Mouse (Mus musculus): Measurements from ENCODE around the gene Phactr2. TPM values are rescaled to one million over a fixed set of nuclear protein-coding genes. Genes with fewer than 3 reads are reported as not detected.

Gene Phactr2
- total and polyA plus RNA-seq, 3 experiments, result not detected

DNA sequence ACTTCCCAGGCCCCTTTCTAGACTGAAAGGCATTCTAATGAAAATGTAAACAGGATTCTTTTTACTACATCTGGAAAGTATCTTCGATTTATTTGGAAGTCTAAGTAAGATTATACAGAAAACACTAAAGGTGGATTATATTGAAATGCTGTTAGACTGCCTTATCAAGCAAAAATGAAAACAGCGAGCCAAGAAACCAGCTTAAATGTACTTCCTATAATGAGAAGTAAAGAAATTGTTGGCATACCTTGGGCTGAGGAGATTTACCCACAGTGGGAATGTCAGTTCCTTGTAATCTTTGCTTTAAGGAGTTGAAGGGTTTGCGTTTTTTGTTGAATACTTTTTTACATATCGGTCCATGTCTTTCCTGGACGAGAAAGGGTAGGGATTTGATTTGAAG is 305.8 kb downstream of the Phactr2 start:
- H3K27me3 ChIP-seq (ENCODE audit: control insufficient read depth in 1 of 2, insufficient read depth in 2 of 2, low read length in 2 of 2), result no peaks in the 10 kb centered on the region
- peak overlapping the region in 1 of 2 experiments; percentile 62; a peak in 2 of 4 replicates for H3K4me3 ChIP-seq (ENCODE audit: control insufficient read depth in 1 of 2, insufficient read depth in 1 of 2, low read depth in 2 of 2, low read length in 2 of 2)
- no peak overlapping the region for H3K27ac ChIP-seq (ENCODE audit: control insufficient read depth, low read depth, low read length)
- no peak for DNase-seq (ENCODE audit: low read depth, low spot score)
- peaks cover 2 to 3% of the 10 kb centered on the region in 2 experiments; a peak in 3 of 4 replicates for H3K4me1 ChIP-seq (ENCODE audit: control insufficient read depth in 1 of 2, insufficient read depth in 2 of 2, low read length in 2 of 2)
- H3K9me3 ChIP-seq (replicated peaks; ENCODE audit: insufficient read depth, low read length), result no peaks in the 10 kb centered on the region
- H3K36me3 ChIP-seq (ENCODE audit: control insufficient read depth in 1 of 2, insufficient read depth in 2 of 2, low read length in 2 of 2), result peaks cover 0 to 3% of the 10 kb centered on the region in 2 experiments; a peak in 1 of 4 replicates
- 0 out of 4 replicates have a peak, but pooled peaks of 1 of the 2 experiments have one; percentile 29 for TF ChIP-seq EP300 (IDR thresholded peaks at IDR 0.05; ENCODE audit: low read depth in 1 of 2, low read length in 2 of 2)
- no peak for TF ChIP-seq GABPA (IDR thresholded peaks at IDR 0.05; ENCODE audit: low read depth, low read length)
- TF ChIP-seq GATA1 (IDR thresholded peaks at IDR 0.05; ENCODE audit: low read depth, low read length), result peak; percentile 55
- no peak for TF ChIP-seq POLR2AphosphoS2 (IDR thresholded peaks at IDR 0.05; ENCODE audit: low read length)
- no peak for TF ChIP-seq CHD1 (IDR thresholded peaks at IDR 0.05; ENCODE audit: low read depth, low read length)
- no peak for TF ChIP-seq MAX (IDR thresholded peaks at IDR 0.05; ENCODE audit: low read length)
- no peak for TF ChIP-seq RCOR1 (IDR thresholded peaks at IDR 0.05; ENCODE audit: low read depth, low read length)
- no peak for TF ChIP-seq SIN3A (IDR thresholded peaks at IDR 0.05; ENCODE audit: low read length)
- no peaks in the 10 kb centered on the region for H3K79me2 ChIP-seq (ENCODE audit: control insufficient read depth, insufficient read depth, low read length, poor library complexity)
- H3K9ac ChIP-seq (ENCODE audit: control insufficient read depth, low read depth, low read length, poor library complexity, severe bottlenecking), result no peak overlapping the region; the same call in 1 of the 2 replicates

DNA sequence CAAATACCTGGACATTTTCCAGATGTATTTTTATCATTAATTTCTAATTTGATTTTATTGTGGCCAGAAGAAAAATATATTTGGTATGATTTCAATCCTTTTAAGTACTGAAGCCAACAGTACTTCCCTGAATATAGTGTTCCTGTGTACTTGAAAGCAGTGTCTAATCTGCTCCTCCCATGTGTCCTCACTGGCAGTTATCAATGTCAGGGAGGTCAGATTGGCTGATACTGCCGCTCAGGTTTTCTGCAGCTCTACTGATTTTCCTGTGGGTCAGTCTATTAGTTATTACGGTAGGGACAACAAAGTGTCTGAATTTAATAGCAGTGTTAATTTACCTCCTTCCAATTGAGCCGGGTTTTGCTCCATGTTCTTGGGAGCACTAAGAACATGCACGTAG is 312.2 kb downstream of the Phactr2 start:
- H3K27me3 ChIP-seq (ENCODE audit: control insufficient read depth in 1 of 2, insufficient read depth in 2 of 2, low read length in 2 of 2), result no peaks in the 10 kb centered on the region; a peak in 1 of 4 replicates
- no peaks in the 10 kb centered on the region for H3K36me3 ChIP-seq (ENCODE audit: control insufficient read depth in 1 of 2, insufficient read depth in 2 of 2, low read length in 2 of 2)
- H3K4me3 ChIP-seq (ENCODE audit: control insufficient read depth in 1 of 2, insufficient read depth in 1 of 2, low read depth in 2 of 2, low read length in 2 of 2), result no peak overlapping the region
- no peak overlapping the region for H3K9ac ChIP-seq (ENCODE audit: control insufficient read depth, low read depth, low read length, poor library complexity, severe bottlenecking)
- H3K27ac ChIP-seq (ENCODE audit: control insufficient read depth, low read depth, low read length), result no peak overlapping the region
- no peaks in the 10 kb centered on the region for H3K9me3 ChIP-seq (replicated peaks; ENCODE audit: insufficient read depth, low read length)
- TF ChIP-seq ZC3H11A (IDR thresholded peaks at IDR 0.05; ENCODE audit: low read depth, low read length) (no peak), MYB (IDR thresholded peaks at IDR 0.05; ENCODE audit: low read depth, low read length) (no peak), RCOR1 (IDR thresholded peaks at IDR 0.05; ENCODE audit: low read depth, low read length) (peak; percentile 42; the same call in 1 of the 2 replicates)
- no peak for DNase-seq (ENCODE audit: low read depth, low spot score)
- H3K4me1 ChIP-seq (ENCODE audit: control insufficient read depth in 1 of 2, insufficient read depth in 2 of 2, low read length in 2 of 2), result no peaks in the 10 kb centered on the region
- no peaks in the 10 kb centered on the region for H3K79me2 ChIP-seq (ENCODE audit: control insufficient read depth, insufficient read depth, low read length, poor library complexity)

DNA sequence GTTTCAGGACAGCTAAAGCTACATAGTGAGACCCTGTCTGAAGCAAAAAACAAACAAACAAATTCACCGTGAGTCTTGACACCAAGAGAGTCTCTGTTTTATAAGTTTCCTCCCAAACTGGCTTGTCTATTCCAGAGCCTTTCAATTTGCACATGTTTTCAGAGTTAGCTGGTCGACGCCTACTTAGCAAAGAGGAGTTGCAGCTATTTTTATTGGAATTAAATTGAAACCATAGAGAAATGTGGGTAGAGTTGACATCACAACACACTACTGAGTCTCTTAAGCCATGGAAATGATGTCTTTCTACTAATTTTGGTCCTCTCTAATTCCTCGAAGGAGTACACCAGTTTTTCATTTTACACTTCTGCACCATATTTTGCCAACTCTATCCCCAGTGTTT is 313.3 kb downstream of the Phactr2 start:
- no peak overlapping the region for H3K9ac ChIP-seq (ENCODE audit: control insufficient read depth, low read depth, low read length, poor library complexity, severe bottlenecking)
- no peaks in the 10 kb centered on the region; a peak in 1 of 4 replicates for H3K27me3 ChIP-seq (ENCODE audit: control insufficient read depth in 1 of 2, insufficient read depth in 2 of 2, low read length in 2 of 2)
- H3K9me3 ChIP-seq (replicated peaks; ENCODE audit: insufficient read depth, low read length), result no peaks in the 10 kb centered on the region
- DNase-seq (ENCODE audit: low read depth, low spot score), result no peak
- H3K4me3 ChIP-seq (ENCODE audit: control insufficient read depth in 1 of 2, insufficient read depth in 1 of 2, low read depth in 2 of 2, low read length in 2 of 2), result no peak overlapping the region
- H3K79me2 ChIP-seq (ENCODE audit: control insufficient read depth, insufficient read depth, low read length, poor library complexity), result no peaks in the 10 kb centered on the region
- no peak for TF ChIP-seq ZNF384 (IDR thresholded peaks at IDR 0.05; ENCODE audit: low read depth, low read length)
- TF ChIP-seq E2F4 (IDR thresholded peaks at IDR 0.05; ENCODE audit: borderline replicate concordance, low read depth, low read length), result no peak
- no peak for TF ChIP-seq TCF12 (IDR thresholded peaks at IDR 0.05; ENCODE audit: low read depth, low read length)
- no peak for TF ChIP-seq ETS1 (IDR thresholded peaks at IDR 0.05; ENCODE audit: low read depth, low read length)
- no peak for TF ChIP-seq CTCF (IDR thresholded peaks at IDR 0.05 in 2 of 3, conservative IDR thresholded peaks at IDR 0.05 in 1 of 3; ENCODE audit: control insufficient read depth in 1 of 3, insufficient read depth in 1 of 3, low read depth in 2 of 3, low read length in 3 of 3, poor library complexity in 1 of 3, severe bottlenecking in 1 of 3)
- H3K36me3 ChIP-seq (ENCODE audit: control insufficient read depth in 1 of 2, insufficient read depth in 2 of 2, low read length in 2 of 2), result no peaks in the 10 kb centered on the region
- H3K4me1 ChIP-seq (ENCODE audit: control insufficient read depth in 1 of 2, insufficient read depth in 2 of 2, low read length in 2 of 2), result no peaks in the 10 kb centered on the region
- H3K27ac ChIP-seq (ENCODE audit: control insufficient read depth, low read depth, low read length), result no peak overlapping the region

Other genes starting within 250 kb of the Phactr2 start
- gene Fuca2, start 25.1 kb upstream of the Phactr2 start, total RNA-seq (2012; rRNA removed), result 14.1 and 17.0 TPM in 2 replicates
- 10 to 100 TPM in 1 of 2 experiments, not detected in 1; 22.6 TPM for gene Fuca2, start 25.1 kb upstream of the Phactr2 start, polyA plus RNA-seq (2012; ENCODE audit: insufficient read depth in 1 of 2, insufficient read length in 2 of 2, low read depth in 1 of 2, low replicate concordance in 2 of 2, missing spikeins in 1 of 2)
- gene Adat2, start 78.5 kb upstream of the Phactr2 start, total RNA-seq (2012; rRNA removed), result 14.7 and 16.4 TPM in 2 replicates
- gene Adat2, start 78.5 kb upstream of the Phactr2 start, polyA plus RNA-seq (2012; ENCODE audit: insufficient read depth in 1 of 2, insufficient read length in 2 of 2, low read depth in 1 of 2, low replicate concordance in 2 of 2, missing spikeins in 1 of 2), result 10 to 100 TPM in 1 of 2 experiments, not detected in 1; 21.3 TPM
- 13.8 and 14.5 TPM in 2 replicates for gene Pex3, start 78.7 kb upstream of the Phactr2 start, total RNA-seq (2012; rRNA removed)
- 10 to 100 TPM in 1 of 2 experiments, not detected in 1; 15.1 TPM for gene Pex3, start 78.7 kb upstream of the Phactr2 start, polyA plus RNA-seq (2012; ENCODE audit: insufficient read depth in 1 of 2, insufficient read length in 2 of 2, low read depth in 1 of 2, low replicate concordance in 2 of 2, missing spikeins in 1 of 2)